ENCODE assay signal across 23 mouse cellular contexts in genomic region chr17:40285435-40285834, GRCm38 (mm10). TPM values are rescaled to one million over a fixed set of nuclear protein-coding genes. Genes with fewer than 3 reads are reported as not detected.
A peak's percentile ranks its signal among the peaks of the same experiment; 100 is the strongest.
DNase-seq lines count a peak whose midpoint lies in the region; ATAC-seq and TF ChIP-seq lines count a peak whose summit lies in the region.
"Had no signal": no experiment of that assay in that cellular context is flagged by ENCODE, and none has a peak within 500 bp of the region (broad histone marks: within the 10 kb centered on the region; RNA-seq: fewer than 3 reads in every experiment).

No protein-coding gene starts in this region.

- no peaks in the 10 kb centered on the region for H3K9me3 ChIP-seq in kidney, postnatal 0 days (replicated peaks; ENCODE audit: low read length)
- H3K9me3 ChIP-seq: embryonic facial prominence, embryonic 12.5 days; kidney, embryonic 15.5 days; limb, embryonic 10.5 days; midbrain, embryonic 15.5 days; stomach, embryonic 15.5 days had no signal

- intact Hi-C loops in heart, postnatal 25 days (cut with DNase I): no loop called here

- no peak overlapping the region for H3K27ac ChIP-seq in kidney, postnatal 0 days
- H3K27ac ChIP-seq: embryonic facial prominence, embryonic 12.5 days; kidney, embryonic 15.5 days; limb, embryonic 10.5 days; macrophage; midbrain, embryonic 15.5 days; stomach, embryonic 15.5 days had no signal

- WGBS in kidney, postnatal 0 days: 78% methylated on average over 2 of the region's 2 CpGs

- TF ChIP-seq CTCF in kidney, postnatal 0 days (IDR thresholded peaks at IDR 0.05; ENCODE audit: low read depth): peak; percentile 51

- H3K4me3 ChIP-seq in kidney, postnatal 0 days (replicated peaks; ENCODE audit: low read depth, low read length): no peak overlapping the region
- H3K4me3 ChIP-seq: embryonic facial prominence, embryonic 12.5 days; kidney, embryonic 15.5 days; limb, embryonic 10.5 days; midbrain, embryonic 15.5 days; stomach, embryonic 15.5 days had no signal

- no peaks in the 10 kb centered on the region for H3K36me3 ChIP-seq in kidney, postnatal 0 days (ENCODE audit: insufficient read depth, low read length)
- H3K36me3 ChIP-seq: embryonic facial prominence, embryonic 12.5 days; kidney, embryonic 15.5 days; limb, embryonic 10.5 days; midbrain, embryonic 15.5 days; stomach, embryonic 15.5 days had no signal

- DNase-seq in embryo, embryonic 10 days (ENCODE audit: low spot score): peak; percentile 5
- DNase-seq in embryo, embryonic 9.5 days (ENCODE audit: extremely low spot score): no peak
- DNase-seq in kidney, postnatal 0 days (ENCODE audit: low spot score): no peak
- no peak for DNase-seq in kidney, adult 11 months
- peak; percentile 37 for DNase-seq in A20 (ENCODE audit: low read depth, low spot score)
- DNase-seq in embryo, embryonic 10.5 days (ENCODE audit: low spot score): peak; percentile 12
- DNase-seq in heart, postnatal 25 days (ENCODE audit: low spot score): no peak
- DNase-seq: gastrocnemius, postnatal 14 days; lung, adult 2 months; spleen, adult 18-20 months; thymus, postnatal 4 days had no signal

- no peak overlapping the region for H3K4me2 ChIP-seq in kidney, postnatal 0 days (ENCODE audit: low read length)
- H3K4me2 ChIP-seq: embryonic facial prominence, embryonic 12.5 days; kidney, embryonic 15.5 days; liver, embryonic 11.5 days; midbrain, embryonic 15.5 days; stomach, embryonic 15.5 days had no signal

- ATAC-seq in kidney, postnatal 0 days (replicated peaks; ENCODE audit: low FRiP score, low read depth): no peak
- no peak for ATAC-seq in granulocyte monocyte progenitor cell, adult 5-6 weeks (replicated peaks; ENCODE audit: poor library complexity, severe bottlenecking)
- ATAC-seq: midbrain, embryonic 15.5 days had no signal

- H3K27me3 ChIP-seq in kidney, postnatal 0 days (ENCODE audit: insufficient read depth, low read length): no peaks in the 10 kb centered on the region
- H3K27me3 ChIP-seq: embryonic facial prominence, embryonic 12.5 days; kidney, embryonic 15.5 days; midbrain, embryonic 15.5 days; stomach, embryonic 15.5 days had no signal

- no peak overlapping the region for H3K9ac ChIP-seq in kidney, postnatal 0 days (ENCODE audit: low read depth, low read length)
- H3K9ac ChIP-seq: embryonic facial prominence, embryonic 12.5 days; kidney, embryonic 15.5 days; midbrain, embryonic 15.5 days; stomach, embryonic 15.5 days had no signal

- no peaks in the 10 kb centered on the region for H3K4me1 ChIP-seq in kidney, postnatal 0 days (replicated peaks; ENCODE audit: insufficient read depth, low read length)
- H3K4me1 ChIP-seq: embryonic facial prominence, embryonic 12.5 days; kidney, embryonic 15.5 days; limb, embryonic 10.5 days; midbrain, embryonic 15.5 days; stomach, embryonic 15.5 days had no signal

RNA-seq across cellular contexts. Expression of gene Crisp1, which starts 33.6 kb away (rescaled TPM):
- polyA plus RNA-seq in kidney, postnatal 0 days (2015; fragmentation: Nextera tagmentation; extraction: Ambion mirVana): 6.2 and 12.2 TPM in 2 replicates
- total RNA-seq in granulocyte monocyte progenitor cell, adult 5-6 weeks (2014; fragmentation: Nextera tagmentation): not detected in 2 replicates
- total RNA-seq in granulocyte monocyte progenitor cell, adult 5-6 weeks (2017): not detected in 2 replicates
- total RNA-seq in heart, postnatal 25 days (2021): not detected
- total RNA-seq: adrenal gland, adult 18-20 months; gastrocnemius, postnatal 14 days; left cerebral cortex, adult 18-20 months had no signal
- polyA plus RNA-seq: frontal cortex, adult 2 months; heart, postnatal 0 days; kidney, embryonic 15.5 days; limb, embryonic 10.5 days; liver, embryonic 11.5 days; macrophage; midbrain, embryonic 15.5 days had no signal

RNA-seq across cellular contexts. Expression of gene Crisp3, which starts 43.3 kb away (rescaled TPM):
- 0.13 and 0.50 TPM in 2 replicates for polyA plus RNA-seq in kidney, postnatal 0 days (2015; fragmentation: Nextera tagmentation; extraction: Ambion mirVana)
- total RNA-seq in granulocyte monocyte progenitor cell, adult 5-6 weeks (2014; fragmentation: Nextera tagmentation): not detected in 2 replicates
- total RNA-seq in granulocyte monocyte progenitor cell, adult 5-6 weeks (2017): not detected in 2 replicates
- total RNA-seq in heart, postnatal 25 days (2021): not detected
- total RNA-seq: adrenal gland, adult 18-20 months; gastrocnemius, postnatal 14 days; left cerebral cortex, adult 18-20 months had no signal
- polyA plus RNA-seq: embryonic facial prominence, embryonic 12.5 days; frontal cortex, adult 2 months; heart, postnatal 0 days; kidney, embryonic 15.5 days; limb, embryonic 10.5 days; liver, embryonic 11.5 days; lung, adult 2 months; macrophage; midbrain, embryonic 15.5 days; stomach, embryonic 15.5 days had no signal

Comparison
In these comparisons a context has a peak if more than half of its experiments do, and no peak if none do; other contexts are left out.
1. DNase-seq: peak in embryo, embryonic 10 days (single experiment), A20 (single experiment) and embryo, embryonic 10.5 days (single experiment); none in embryo, embryonic 9.5 days (single experiment), kidney, postnatal 0 days (single experiment), kidney, adult 11 months (single experiment) and heart, postnatal 25 days (single experiment).